Mouse (Mus musculus) kidney, embryonic 14.5 days (tissue): ENCODE results near the gene Erbin. TPM values are rescaled to one million over a fixed set of nuclear protein-coding genes. Genes with fewer than 3 reads are reported as not detected.

ENCODE experiments used
- ATAC-seq: fragments of 200-750 bp; cut with Nextera tagmentation; 2 replicates; pipeline ENCODE4 v1.8.0; 2017; ENCODE audit warnings: moderate number of reproducible peaks, mild to moderate bottlenecking, moderate TSS enrichment, moderate library complexity; ENCODE audit not compliant: low FRiP score, low TSS enrichment
- H3K27ac ChIP-seq: fragments of 300-500 bp; sonication (generic); 2 replicates; pipeline ENCODE4 v1.5.1; 2014; ENCODE audit warnings: low read depth, mild to moderate bottlenecking, low read length, moderate library complexity, mixed read lengths
- H3K27me3 ChIP-seq: fragments of 300-500 bp; sonication (generic); 2 replicates; pipeline ENCODE4 v1.6.1; 2014; ENCODE audit warnings: mild to moderate bottlenecking, low read length; ENCODE audit not compliant: control insufficient read depth, insufficient read depth
- H3K36me3 ChIP-seq: fragments of 300-500 bp; sonication (generic); 2 replicates; pipeline ENCODE4 v1.6.1; 2014; ENCODE audit warnings: low read length, mixed read lengths; ENCODE audit not compliant: control insufficient read depth, insufficient read depth
- H3K4me1 ChIP-seq: fragments of 300-500 bp; sonication (generic); 2 replicates; pipeline ENCODE4 v1.6.1; 2014; ENCODE audit warnings: low read length, mixed read lengths; ENCODE audit not compliant: control insufficient read depth, insufficient read depth
- H3K4me2 ChIP-seq: fragments of 300-500 bp; sonication (generic); replicated peaks from 2 replicates; pipeline ENCODE4 v1.6.1; 2014; ENCODE audit warnings: low read depth, mild to moderate bottlenecking, low read length
- H3K4me3 ChIP-seq: fragments of 300-500 bp; sonication (generic); 2 replicates; pipeline ENCODE4 v1.5.1; 2014; ENCODE audit warnings: mild to moderate bottlenecking, low read length
- H3K9ac ChIP-seq: fragments of 300-500 bp; sonication (generic); 2 replicates; pipeline ENCODE4 v1.6.1; 2014; ENCODE audit warnings: low read depth, mild to moderate bottlenecking, low read length, moderate library complexity
- H3K9me3 ChIP-seq: fragments of 300-500 bp; sonication (generic); 2 replicates; pipeline ENCODE4 v1.6.1; 2016; ENCODE audit warnings: low read length; ENCODE audit not compliant: control insufficient read depth
- WGBS: fragments of 180-500 bp; shearing (Covaris S2); extraction: QIAGEN DNeasy Blood & Tissue Kit; methylation state at CpG from one replicate; pipeline ENCODE4 v1.1.7; 2014; 5-methylcytosine and 5-hydroxymethylcytosine counted together
- polyA plus RNA-seq: library from polyadenylated mRNA; unstranded; fragments of >200 nt; fragmentation: Nextera tagmentation; extraction: Ambion mirVana; gene quantifications from 2 replicates; pipeline ENCODE4 v1.2.1, GENCODE M21; 2014

Gene Erbin
- polyA plus RNA-seq, 1 experiment from 2014 or later: 39.5 TPM

DNA sequence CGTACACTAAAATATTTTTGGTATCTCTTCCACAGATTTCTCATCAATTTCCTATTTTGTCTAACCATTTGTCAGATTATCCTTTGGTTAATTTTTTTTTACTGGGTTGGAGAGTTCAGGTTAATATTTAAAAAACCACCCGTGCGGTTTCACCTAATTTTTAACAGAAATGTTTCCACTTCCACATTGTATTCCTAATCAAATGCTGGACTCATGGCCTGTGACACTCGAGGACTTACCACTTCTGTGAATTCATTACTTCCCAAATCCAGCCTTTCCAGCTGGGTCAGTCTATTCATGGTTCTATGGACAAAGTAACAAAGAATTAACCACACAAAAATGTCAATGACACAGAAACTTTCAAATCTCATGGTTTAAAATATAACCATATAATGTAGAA is 58.3 kb downstream of the Erbin start:
- H3K27ac ChIP-seq: no peak overlapping the region
- H3K36me3 ChIP-seq: peaks cover 34% of the 10 kb centered on the region
- ATAC-seq: no peak
- no peaks in the 10 kb centered on the region for H3K9me3 ChIP-seq
- H3K4me3 ChIP-seq: no peak overlapping the region
- H3K27me3 ChIP-seq: no peaks in the 10 kb centered on the region
- H3K4me1 ChIP-seq: no peaks in the 10 kb centered on the region
- no peak overlapping the region for H3K4me2 ChIP-seq
- 69% methylated on average over 4 of the region's 4 CpGs for WGBS
- H3K9ac ChIP-seq: no peak overlapping the region

DNA sequence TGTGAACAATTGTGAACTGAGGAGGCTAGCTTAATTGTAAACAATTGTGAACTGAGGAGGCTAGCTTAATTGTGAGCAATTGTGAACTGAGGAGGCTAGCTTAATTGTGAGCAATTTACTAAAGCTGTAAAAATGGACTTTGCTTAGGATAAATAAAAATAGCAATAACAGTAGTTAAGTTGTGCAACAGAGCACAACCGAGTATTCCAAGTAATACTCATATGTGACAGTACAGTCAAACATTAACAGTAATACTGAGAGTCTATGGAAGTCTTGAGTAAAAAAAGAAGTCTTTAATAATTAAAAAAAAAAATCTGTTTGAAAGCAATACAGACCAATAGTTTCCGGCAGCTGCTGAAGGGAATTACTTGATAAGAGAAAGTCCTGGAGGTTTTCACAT is 61.3 kb downstream of the Erbin start:
- H3K9ac ChIP-seq: no peak overlapping the region
- H3K4me1 ChIP-seq: no peaks in the 10 kb centered on the region
- 81% methylated on average over 2 of the region's 2 CpGs for WGBS
- no peak overlapping the region for H3K4me2 ChIP-seq
- no peak overlapping the region for H3K4me3 ChIP-seq
- no peak overlapping the region for H3K27ac ChIP-seq
- H3K9me3 ChIP-seq: no peaks in the 10 kb centered on the region
- H3K27me3 ChIP-seq: no peaks in the 10 kb centered on the region
- H3K36me3 ChIP-seq: peaks cover 41% of the 10 kb centered on the region
- ATAC-seq: no peak

DNA sequence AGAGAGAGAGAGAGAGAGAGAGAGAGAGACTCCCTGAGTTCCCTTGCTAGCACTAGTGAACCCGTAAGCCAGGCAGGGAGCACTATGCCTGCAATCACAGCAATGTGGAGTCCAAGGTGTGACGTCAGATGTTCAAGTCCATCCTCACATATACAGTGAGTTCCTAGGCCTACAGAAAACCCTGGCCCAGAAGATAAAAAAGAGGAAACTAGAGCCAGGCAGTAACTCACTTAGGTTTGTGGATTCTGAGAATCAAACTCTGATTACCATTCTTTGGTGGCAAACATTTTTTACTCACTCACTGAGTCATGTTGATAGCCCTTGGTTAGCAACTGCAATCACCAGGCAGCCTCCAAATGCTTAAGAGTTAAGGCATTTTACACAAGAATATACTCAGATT is 72.7 kb downstream of the Erbin start:
- H3K9ac ChIP-seq: no peak overlapping the region
- H3K27ac ChIP-seq: no peak overlapping the region
- no peak overlapping the region for H3K4me2 ChIP-seq
- no peak for ATAC-seq
- no peaks in the 10 kb centered on the region for H3K27me3 ChIP-seq
- H3K4me3 ChIP-seq: no peak overlapping the region
- no peaks in the 10 kb centered on the region for H3K9me3 ChIP-seq
- 100% methylated on average over 2 of the region's 2 CpGs for WGBS
- peaks cover 48% of the 10 kb centered on the region for H3K36me3 ChIP-seq
- no peaks in the 10 kb centered on the region for H3K4me1 ChIP-seq

DNA sequence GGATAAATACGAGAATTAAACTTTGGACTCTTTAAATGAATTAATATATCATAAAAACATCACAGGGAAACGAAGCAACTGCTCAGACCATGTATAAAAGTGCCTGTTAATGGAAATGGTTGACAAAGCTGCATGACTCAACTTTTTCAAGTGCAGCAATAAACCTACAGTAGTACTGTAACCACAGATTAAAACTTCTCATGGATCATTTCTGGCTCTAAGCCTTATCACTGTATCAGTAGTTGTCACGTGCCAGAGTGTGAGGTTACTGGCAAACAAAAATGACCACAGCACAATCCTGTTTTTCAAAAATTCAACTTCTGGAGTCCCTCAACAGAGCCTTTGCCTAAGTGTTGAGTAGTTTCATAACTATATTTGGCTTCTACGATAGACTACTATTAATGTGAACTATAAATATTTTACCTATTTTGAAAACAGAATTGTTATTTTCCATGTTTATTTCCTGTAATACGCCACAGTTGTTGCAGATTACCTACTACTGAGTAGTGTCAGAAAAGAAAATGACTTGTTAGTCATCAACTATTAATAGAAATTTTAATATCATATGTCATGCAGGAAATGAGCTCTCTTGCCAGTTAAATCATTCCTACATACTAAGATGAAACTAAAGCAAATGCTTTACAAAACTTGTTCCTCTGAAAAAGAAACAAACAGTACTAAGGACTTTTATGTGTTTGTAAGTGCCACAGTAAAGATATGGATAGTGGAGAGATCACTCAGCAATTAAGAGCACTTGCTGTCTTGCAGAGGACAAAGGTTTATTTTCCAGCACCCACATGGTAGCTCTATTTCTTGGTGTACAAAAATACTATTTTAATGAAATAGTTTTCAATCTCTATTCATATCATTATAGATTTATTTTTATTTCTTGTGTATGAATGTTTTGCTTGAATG is 78.8 kb downstream of the Erbin start:
- H3K27me3 ChIP-seq: no peaks in the 10 kb centered on the region
- H3K27ac ChIP-seq: no peak overlapping the region
- 85% methylated on average over 5 of the region's 5 CpGs for WGBS
- no peaks in the 10 kb centered on the region for H3K9me3 ChIP-seq
- H3K4me2 ChIP-seq: no peak overlapping the region
- H3K9ac ChIP-seq: no peak overlapping the region
- H3K4me1 ChIP-seq: no peaks in the 10 kb centered on the region
- no peak for ATAC-seq
- H3K36me3 ChIP-seq: peaks cover 69% of the 10 kb centered on the region
- H3K4me3 ChIP-seq: no peak overlapping the region

DNA sequence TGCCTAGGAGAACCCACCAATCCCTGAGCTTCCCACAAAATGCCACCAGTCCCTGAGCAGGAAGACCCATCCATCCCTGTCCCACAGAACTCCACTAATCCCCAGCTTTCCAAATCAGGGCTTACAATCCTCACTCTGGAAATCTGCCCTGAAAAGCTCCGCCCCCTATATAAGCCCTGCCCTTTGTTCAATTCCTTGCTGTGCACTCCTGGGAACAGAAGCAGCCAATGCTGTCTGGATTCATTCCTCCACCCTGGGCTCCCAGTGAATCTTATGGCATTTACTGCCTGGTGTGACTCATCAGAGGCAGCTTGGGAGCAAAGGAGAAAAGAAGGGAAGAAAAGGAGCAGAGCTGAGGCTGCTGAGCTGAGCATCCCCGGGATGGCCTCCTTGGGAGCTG is 81.7 kb downstream of the Erbin start:
- Histone ChIP-seq H3K9ac (no peak overlapping the region), H3K4me2 (no peak overlapping the region), H3K4me3 (no peak overlapping the region), H3K36me3 (peaks cover 68% of the 10 kb centered on the region), H3K27ac (no peak overlapping the region), H3K4me1 (no peaks in the 10 kb centered on the region), H3K27me3 (no peaks in the 10 kb centered on the region), H3K9me3 (no peaks in the 10 kb centered on the region)
- WGBS: 92% methylated on average over 2 of the region's 2 CpGs
- no peak for ATAC-seq

DNA sequence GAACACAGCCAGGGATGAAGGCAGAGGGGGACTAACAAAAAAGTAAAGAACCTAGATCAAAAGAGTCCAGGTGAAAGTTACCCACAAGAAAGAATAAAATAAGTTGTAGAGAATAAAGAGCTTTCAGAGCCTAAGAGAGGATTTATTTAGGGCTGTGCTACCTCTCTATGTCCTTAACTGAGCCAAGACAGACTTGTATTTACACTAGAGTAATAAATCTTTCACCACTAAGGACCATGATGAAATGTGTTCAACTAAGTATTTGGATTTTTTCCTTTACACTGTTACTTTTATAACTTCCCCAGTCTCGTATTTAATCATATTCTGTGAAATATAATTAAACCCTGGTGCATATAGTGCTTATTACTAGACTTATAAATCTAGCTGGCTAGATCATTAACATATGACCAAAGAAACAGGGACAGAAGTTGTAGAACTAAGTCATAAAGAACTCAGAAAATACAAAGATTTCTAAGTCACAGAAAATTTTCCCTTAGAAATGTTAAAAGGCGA is 90.6 kb downstream of the Erbin start:
- no peak overlapping the region for H3K27ac ChIP-seq
- peaks cover 42% of the 10 kb centered on the region for H3K36me3 ChIP-seq
- H3K4me1 ChIP-seq: no peaks in the 10 kb centered on the region
- H3K4me3 ChIP-seq: no peak overlapping the region
- no peaks in the 10 kb centered on the region for H3K27me3 ChIP-seq
- no peaks in the 10 kb centered on the region for H3K9me3 ChIP-seq
- no peak for ATAC-seq
- H3K4me2 ChIP-seq: no peak overlapping the region
- H3K9ac ChIP-seq: no peak overlapping the region
- WGBS: 68% methylated on average over 2 of the region's 2 CpGs

DNA sequence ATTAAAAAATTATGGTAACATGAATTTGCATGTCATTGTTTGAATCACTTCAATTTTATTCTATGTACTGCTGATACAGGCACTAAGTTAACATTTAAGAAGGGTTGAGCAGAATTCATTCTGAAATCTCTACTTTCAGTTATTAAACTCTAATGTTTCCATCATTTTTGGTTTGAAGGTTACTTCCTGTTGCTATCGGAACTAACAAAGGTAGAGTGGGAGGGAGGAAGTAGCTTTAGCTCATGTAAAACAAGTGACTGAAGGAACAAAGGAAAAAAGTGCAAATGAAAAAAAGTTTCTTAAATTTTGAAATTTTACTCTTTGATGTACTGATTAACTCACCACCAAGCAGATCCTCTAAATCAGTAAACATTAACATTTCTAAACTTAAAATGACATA is 98.0 kb downstream of the Erbin start:
- no peak for ATAC-seq
- no peaks in the 10 kb centered on the region for H3K9me3 ChIP-seq
- H3K36me3 ChIP-seq: peaks cover 21% of the 10 kb centered on the region; the same call in 1 of the 2 replicates
- H3K27ac ChIP-seq: no peak overlapping the region
- no peak overlapping the region for H3K9ac ChIP-seq
- H3K4me1 ChIP-seq: no peaks in the 10 kb centered on the region
- no peaks in the 10 kb centered on the region for H3K27me3 ChIP-seq
- H3K4me3 ChIP-seq: no peak overlapping the region
- WGBS: 89% methylated on average over 1 of the region's 1 CpGs
- no peak overlapping the region for H3K4me2 ChIP-seq

DNA sequence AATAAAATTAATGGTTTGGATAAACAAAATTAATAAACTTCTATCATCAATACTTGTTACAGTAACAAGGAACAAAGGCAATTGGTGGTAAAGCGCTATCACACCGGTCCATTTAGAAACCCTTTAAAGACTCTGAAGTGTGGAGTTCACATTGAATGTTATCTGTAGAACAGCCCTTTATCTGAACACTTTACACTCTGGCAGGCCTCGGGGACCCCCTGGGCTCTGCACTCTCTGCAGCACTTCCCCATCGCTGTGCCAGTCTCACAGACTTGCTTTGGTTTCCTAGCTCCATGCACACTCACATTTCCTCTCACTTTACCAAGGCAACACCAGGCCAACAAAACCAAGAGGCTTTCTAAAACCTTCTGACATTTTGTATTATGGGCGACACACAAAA is 100.9 kb downstream of the Erbin start:
- Histone ChIP-seq H3K36me3 (peaks cover 25% of the 10 kb centered on the region; the same call in 1 of the 2 replicates), H3K9me3 (no peaks in the 10 kb centered on the region), H3K9ac (no peak overlapping the region), H3K4me1 (no peaks in the 10 kb centered on the region), H3K4me3 (no peak overlapping the region), H3K27me3 (no peaks in the 10 kb centered on the region), H3K27ac (no peak overlapping the region), H3K4me2 (no peak overlapping the region)
- ATAC-seq: no peak
- 96% methylated on average over 5 of the region's 5 CpGs for WGBS

DNA sequence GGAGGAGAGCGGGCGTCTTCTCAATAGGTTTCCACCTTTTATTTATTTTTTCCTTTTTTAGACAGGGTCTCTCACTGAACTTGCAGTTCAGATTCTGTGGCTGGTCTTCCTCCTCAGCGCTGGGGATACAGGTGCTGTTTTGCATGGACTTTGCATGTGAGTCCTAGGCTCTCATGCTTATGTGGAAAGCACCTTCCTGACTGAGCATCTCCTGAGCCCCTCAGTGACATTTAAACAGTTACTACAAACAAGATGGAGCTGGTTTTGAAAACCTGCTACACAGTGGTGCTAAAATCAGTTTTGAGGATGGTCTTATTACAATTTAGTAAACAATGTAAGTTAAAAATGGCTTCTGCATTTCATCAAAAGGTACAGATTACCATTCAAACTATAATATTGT is 102.4 kb downstream of the Erbin start:
- no peak overlapping the region for H3K27ac ChIP-seq
- WGBS: 97% methylated on average over 3 of the region's 3 CpGs
- H3K9me3 ChIP-seq: no peaks in the 10 kb centered on the region
- H3K4me2 ChIP-seq: no peak overlapping the region
- no peaks in the 10 kb centered on the region for H3K27me3 ChIP-seq
- H3K4me1 ChIP-seq: no peaks in the 10 kb centered on the region
- ATAC-seq: no peak
- no peak overlapping the region for H3K4me3 ChIP-seq
- no peak overlapping the region for H3K9ac ChIP-seq
- H3K36me3 ChIP-seq: peaks cover 13% of the 10 kb centered on the region; the same call in 1 of the 2 replicates
